Mouse (Mus musculus): ENCODE data around the gene Itpk1.

DNA sequence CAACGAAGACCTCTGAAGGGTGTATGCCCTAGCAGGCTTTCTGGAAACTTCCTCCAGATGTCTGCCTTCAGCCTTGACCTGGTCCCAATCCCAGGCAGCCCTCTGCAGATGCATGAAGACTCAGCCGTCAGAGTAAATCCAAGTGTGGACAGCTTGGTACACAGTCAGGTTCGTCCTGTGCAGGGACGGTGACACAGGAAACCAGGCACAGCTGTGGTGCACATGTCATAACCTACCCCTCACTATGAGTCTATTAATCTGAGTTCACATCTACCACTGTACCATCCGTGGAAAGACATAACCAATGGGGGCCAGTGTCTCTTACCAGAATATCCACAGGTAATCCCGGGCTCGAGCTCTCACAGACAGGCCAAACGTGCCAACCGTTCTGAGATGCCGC, 30.2 kb downstream of the Itpk1 start:
- TF ChIP-seq CTCF (IDR thresholded peaks at IDR 0.05; ENCODE audit: borderline replicate concordance, extremely low read depth, insufficient read depth, insufficient read length) (no peak), POLR2A (IDR thresholded peaks at IDR 0.05; ENCODE audit: borderline replicate concordance, extremely low read depth, insufficient read depth, insufficient read length, poor library complexity, severe bottlenecking) (no peak)
